Mouse (Mus musculus) liver, adult (tissue): ENCODE data around the gene Srl.

Experiments used
- GATA4 ChIP-seq: IDR thresholded peaks from 2 replicates; pipeline ENCODE4 v1.6.1; 2014; ENCODE audit warnings: mild to moderate bottlenecking, low read length; ENCODE audit not compliant: insufficient replicate concordance

Srl gene

DNA sequence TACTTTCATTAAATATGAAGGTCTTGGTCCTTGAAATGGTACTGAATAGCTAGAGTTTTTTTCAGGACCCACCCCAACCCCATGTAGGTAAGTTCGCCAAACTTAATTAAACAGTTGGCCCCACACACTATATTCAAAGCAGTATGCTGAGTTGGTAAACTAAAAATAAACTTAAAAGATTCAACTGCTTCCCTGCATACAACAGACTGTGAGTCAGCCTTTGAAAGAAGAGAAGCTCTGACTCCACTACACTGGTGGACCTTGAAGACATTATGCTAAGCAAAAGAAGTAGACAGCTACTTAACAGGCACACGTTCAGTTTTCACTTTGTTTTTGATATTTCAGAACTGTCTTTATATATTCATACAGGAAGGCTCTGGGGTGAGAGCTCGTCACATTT lies 110.6 kb downstream of the Srl start:
- TF ChIP-seq GATA4: no peak

DNA sequence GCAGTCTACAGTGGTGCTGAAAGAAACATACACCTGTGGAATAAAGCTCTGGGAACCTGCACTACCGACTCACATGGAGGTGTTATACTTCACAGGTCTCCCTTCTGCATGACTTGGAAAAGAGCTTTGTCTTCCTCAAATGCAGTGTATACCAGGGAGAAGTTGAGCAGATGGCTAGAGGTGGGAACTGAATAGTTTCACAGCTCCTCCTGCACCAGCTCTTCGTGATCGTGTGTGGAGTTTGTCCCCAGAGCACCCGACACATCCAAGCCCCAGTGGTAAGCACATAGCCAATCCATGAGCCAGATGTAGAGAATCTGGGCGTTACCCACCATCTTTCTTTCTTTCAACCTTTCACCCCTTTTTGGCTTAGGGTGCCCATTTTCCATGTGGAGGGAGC lies 111.4 kb downstream of the Srl start:
- TF ChIP-seq GATA4: no peak
